Comparison of ENCODE assay signal across 26 mouse cellular contexts in the genomic region with DNA sequence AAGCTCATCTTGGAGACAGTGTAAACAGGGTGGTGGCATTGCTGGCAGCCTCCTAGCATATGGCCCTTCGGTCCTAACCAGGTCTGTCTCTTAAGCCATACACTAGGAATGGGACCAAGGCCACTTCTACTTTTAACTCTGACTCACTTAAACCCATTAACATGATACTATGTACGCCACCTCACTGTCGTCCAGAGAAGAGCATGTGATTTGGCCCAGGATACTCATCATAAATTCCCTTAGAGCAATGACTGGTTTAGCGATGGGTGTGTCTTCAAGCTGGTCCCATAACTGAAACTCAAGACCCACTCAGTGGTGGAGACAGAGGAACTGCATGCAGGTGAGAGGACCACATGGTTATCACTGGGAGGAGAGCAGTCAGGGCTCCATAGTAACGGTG. TPM values are rescaled to one million over a fixed set of nuclear protein-coding genes. Genes with fewer than 3 reads are reported as not detected.
DNase-seq lines count a peak whose midpoint lies in the region; TF ChIP-seq lines count a peak whose summit lies in the region.
"Had no signal": no experiment of that assay in that cellular context is flagged by ENCODE, and none has a peak within 500 bp of the region (broad histone marks: within the 10 kb centered on the region; RNA-seq: fewer than 3 reads in every experiment).

No protein-coding gene starts in this region.

- no peaks in the 10 kb centered on the region; the same call in 1 of the 2 replicates for H3K4me1 ChIP-seq in lung, adult 2 months (ENCODE audit: control insufficient read depth, insufficient read depth, low read length)
- H3K4me1 ChIP-seq: embryonic facial prominence, embryonic 10.5 days; embryonic facial prominence, embryonic 13.5 days; forebrain, embryonic 12.5 days; forebrain, embryonic 15.5 days; heart, embryonic 12.5 days; heart, embryonic 15.5 days; hindbrain, embryonic 10.5 days; hindbrain, embryonic 13.5 days; intestine, embryonic 15.5 days had no signal

- no peak for TF ChIP-seq POLR2A in lung, adult 2 months (IDR thresholded peaks at IDR 0.05; ENCODE audit: borderline replicate concordance, extremely low read depth, low read depth, low read length)

- no peak overlapping the region for H3K4me3 ChIP-seq in lung, adult 2 months (replicated peaks; ENCODE audit: extremely low read depth, low read depth, low read length)
- H3K4me3 ChIP-seq: embryonic facial prominence, embryonic 10.5 days; embryonic facial prominence, embryonic 13.5 days; erythroblast, embryonic 14.5 days; forebrain, embryonic 12.5 days; forebrain, embryonic 15.5 days; heart, embryonic 12.5 days; heart, embryonic 15.5 days; hindbrain, embryonic 10.5 days; hindbrain, embryonic 13.5 days; intestine, embryonic 15.5 days had no signal

- 86% methylated on average over 5 of the region's 5 CpGs for WGBS in lung, adult 2 months

- peak; percentile 79 for DNase-seq in gastrocnemius, adult 18-20 months (ENCODE audit: low spot score)
- no peak for DNase-seq in gastrocnemius, postnatal 14 days
- DNase-seq in 416B (ENCODE audit: low read depth) (peak; percentile 24), NIH3T3 (ENCODE audit: low read depth) (peak; percentile 23)
- no peak for DNase-seq in lung, adult 2 months
- DNase-seq in left cerebral cortex, adult 11 months (ENCODE audit: low spot score), result no peak
- DNase-seq: adrenal gland, postnatal 14 days; cerebellum, adult 11-12 months; cerebellum, adult 8-10 months; cerebellum, postnatal 10 days; cerebellum, postnatal 36 days; embryo, embryonic 11 days; heart, adult 18-20 months; heart, postnatal 10 days; heart, postnatal 36 days; kidney, adult 11 months had no signal

- intact Hi-C loops in gastrocnemius, postnatal 14 days (cut with DNase I; ENCODE audit: low total_unique reads), result no loop called here

- no peak for TF ChIP-seq CTCF in lung, adult 2 months (IDR thresholded peaks at IDR 0.05; ENCODE audit: insufficient read depth, low read length)

RNA-seq across cellular contexts. Expression of a gene that starts 8.9 kb away (rescaled TPM):
- total RNA-seq in gastrocnemius, adult 18-20 months (2021), result 10 to 100 TPM; 10.8 to 14.4 TPM
- total RNA-seq in gastrocnemius, postnatal 14 days (2021), result 10 to 100 TPM; 10.5 to 12.0 TPM
- polyA plus RNA-seq in lung, adult 2 months (2012; rRNA removed), result 9.5 and 12.7 TPM in 2 replicates

RNA-seq across cellular contexts. Expression of a gene that starts 27.4 kb away (rescaled TPM):
- total RNA-seq in gastrocnemius, adult 18-20 months (2021), result 10 to 100 TPM; 44.9 to 46.7 TPM
- total RNA-seq in gastrocnemius, postnatal 14 days (2021), result 10 to 100 TPM; 37.3 to 40.4 TPM
- polyA plus RNA-seq in lung, adult 2 months (2012; rRNA removed), result 34.0 TPM in 2 replicates

Comparison
In these comparisons a context has a peak if more than half of its experiments do, and no peak if none do; other contexts are left out.
1. DNase-seq: peak in gastrocnemius, adult 18-20 months (single experiment), 416B (single experiment) and NIH3T3 (single experiment); none in gastrocnemius, postnatal 14 days (single experiment), lung, adult 2 months (single experiment) and left cerebral cortex, adult 11 months (single experiment).